Mouse (Mus musculus) urinary bladder, postnatal 36 days (tissue): ENCODE data around the gene Gm20388.
"Not testable (repeated sequence)": the region's sequence is repeated elsewhere in the genome, so short reads cannot be mapped to it uniquely, and the experiment has no call there.

ENCODE experiments used
- DNase-seq, 2 experiments: peaks; one replicate each; pipeline ENCODE4 v3.0.0; 2022; ENCODE audit warnings: low spot score in 2 of 2, mixed read lengths in 1 of 2

Gene Gm20388

DNA sequence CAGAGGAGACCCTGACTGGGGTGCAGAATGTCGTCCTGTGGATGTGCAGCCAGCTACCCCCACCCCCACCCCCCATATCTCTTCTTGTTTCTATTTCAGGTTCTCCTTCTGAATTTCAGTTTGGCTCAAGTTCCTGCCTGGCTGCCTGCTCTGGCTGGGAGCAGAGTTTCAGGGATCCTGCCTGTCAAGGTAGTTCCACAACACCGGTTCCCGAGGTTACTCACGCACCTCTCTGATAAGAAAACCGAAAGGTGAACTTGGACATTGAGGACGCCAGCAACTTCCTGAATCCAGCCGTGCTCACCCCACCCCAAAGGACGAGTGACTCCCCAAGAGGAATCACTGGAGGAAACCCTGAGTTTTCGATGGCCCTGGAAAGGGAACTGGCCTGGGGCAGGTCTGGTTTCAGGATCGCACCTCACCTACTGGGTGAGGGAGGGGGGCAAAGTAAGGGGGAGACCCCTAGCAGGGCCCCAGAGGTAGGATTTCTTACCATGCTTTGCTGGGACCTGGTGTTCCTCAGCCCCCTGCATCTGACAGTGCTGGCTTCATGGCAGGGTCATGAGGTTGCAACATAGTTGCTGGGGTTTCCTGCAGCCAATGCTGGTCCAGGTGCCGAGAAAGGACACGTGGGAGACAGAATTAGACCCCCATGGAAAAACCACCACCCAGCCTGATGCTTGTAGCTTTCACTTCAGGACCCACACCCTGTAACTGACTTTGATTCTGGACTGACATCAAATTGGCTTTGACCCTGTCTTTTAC lies 858.0 kb downstream of the Gm20388 start:
- no peak for DNase-seq

DNA sequence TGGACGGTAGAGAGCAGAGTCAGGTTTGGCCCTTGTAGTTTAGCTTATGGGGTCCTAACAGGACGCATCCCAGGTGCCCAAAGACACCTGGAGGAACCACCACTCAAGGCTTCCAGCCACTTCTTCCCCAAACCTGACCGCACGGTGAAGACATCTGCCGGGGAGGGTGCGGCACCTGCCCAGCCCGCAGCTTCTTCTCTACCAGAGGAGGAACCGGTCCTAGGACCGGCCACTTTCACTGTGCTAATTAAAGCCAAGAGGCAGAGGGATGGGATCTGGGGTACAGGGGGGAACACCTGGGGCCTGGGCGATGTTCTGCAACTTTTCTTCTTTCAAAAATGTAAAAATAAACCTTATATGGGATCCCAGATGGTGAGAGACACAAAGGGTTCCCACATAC lies 866.5 kb downstream of the Gm20388 start:
- no peak for DNase-seq

DNA sequence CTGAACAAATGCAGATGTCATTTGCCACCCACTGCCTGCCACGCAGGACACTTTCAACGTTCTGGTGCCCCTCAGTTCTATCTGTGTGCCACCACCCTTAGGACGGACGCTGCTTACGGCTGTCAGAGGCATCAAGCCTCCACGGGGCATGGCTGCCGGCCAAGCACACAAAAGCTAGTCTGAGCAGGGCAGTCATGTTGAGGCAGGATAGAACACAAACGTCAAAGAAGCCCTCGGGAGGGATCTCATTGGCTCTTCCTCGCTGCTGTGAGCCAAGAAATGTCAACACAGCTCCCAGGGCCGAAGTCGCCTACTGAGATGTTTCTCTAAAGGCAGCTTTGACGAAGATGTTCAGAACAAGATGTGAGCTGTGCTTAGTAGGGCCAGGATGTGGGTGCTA lies 867.1 kb downstream of the Gm20388 start:
- peak; percentile 52 to 65 for DNase-seq

DNA sequence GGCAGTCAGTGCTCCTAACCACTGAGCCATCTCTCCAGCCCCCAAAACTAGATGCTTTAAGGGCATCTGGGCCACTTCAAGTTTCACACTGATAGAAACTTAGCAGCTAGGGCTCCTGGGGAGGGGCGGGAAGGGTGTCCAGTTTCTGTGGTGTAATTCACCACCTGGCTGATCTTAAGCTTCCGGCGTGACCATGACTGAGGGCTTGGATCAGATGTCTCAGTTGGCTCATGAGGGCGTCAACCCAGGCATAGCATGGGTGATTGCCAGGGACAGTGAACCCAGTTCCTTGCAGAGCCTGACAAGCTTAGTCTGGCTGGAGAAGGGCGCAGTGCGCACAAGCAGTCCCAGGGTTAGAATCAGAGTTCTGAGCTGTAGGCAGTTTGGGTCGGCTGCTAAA lies 868.5 kb downstream of the Gm20388 start:
- no peak for DNase-seq

DNA sequence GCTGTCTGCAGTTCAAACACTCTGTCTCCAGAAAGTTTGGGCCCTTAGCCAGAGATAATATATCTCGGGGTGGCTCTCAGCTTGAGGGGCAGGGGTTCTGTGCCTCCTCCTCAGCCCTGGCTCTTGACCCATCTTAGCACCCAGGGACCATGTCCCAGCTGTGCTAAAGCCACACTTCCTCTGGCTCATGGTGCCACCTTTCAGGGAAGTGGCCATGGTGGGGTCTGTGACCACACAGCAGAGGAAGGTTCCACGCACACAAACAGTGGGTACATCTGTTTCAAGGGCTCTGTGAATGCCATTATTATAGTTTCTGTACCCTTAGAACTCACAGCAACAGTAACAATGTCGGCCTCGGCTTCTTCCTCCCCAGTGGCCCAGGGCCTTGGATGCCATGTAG lies 873.1 kb downstream of the Gm20388 start:
- DNase-seq = no peak

DNA sequence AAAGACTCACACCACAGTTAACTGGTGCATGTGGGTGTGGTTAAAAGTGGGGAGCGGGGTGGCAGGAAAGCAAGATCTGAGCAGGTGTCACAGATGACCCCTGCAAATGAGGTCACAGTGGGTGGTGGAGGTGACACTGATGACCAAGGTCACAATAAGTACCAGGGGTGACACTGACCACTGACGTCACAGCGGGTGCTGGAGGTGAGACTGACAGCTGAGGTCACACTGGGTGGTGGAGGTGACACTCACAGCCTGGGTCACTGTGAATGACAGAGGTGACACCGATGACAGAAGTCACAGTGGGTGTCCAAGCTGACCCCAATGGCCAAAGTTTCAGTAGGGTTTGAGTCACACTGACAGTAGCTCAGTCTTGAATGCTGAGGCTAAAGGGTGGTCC lies 876.1 kb downstream of the Gm20388 start:
- no peak for DNase-seq

DNA sequence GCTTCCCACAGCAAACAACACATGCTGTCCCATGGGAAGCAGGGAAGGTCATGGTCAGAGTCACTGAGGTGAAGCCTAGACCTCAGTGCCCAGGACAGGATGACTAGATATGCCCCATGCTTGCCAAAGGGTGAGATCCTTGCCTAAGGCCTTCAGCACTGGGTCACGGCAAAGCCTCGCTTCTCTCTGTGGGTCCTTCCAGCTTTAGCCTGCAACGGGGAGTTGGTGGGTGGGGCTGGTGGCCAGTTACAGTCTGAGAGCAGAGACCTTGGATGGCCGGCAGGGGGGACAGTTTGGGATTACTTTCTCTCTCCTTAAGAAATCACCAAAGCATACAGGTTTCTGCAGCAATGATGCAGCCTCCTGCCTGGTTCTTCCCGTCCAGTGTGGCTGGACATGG lies 877.0 kb downstream of the Gm20388 start:
- no peak for DNase-seq

DNA sequence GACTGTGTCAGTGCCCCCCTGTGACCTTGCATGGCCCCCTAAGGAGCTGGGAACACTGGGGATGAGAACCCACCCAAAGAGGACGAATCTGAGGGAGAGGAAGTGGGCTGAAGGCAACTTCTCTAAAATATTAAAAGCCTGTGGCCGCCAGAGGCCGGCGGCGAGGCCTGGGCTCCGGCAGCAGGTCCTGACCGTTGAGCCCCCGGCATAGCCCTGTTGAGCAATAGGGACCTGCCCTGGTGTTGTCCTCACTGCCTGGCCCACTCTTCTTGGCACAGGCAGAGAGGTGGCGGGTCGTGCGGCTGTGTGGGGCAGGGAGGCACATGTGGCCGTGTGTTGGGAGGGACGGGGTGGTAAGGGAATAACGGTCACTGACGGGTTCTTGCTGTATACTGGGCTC lies 882.1 kb downstream of the Gm20388 start:
- DNase-seq = no peak

DNA sequence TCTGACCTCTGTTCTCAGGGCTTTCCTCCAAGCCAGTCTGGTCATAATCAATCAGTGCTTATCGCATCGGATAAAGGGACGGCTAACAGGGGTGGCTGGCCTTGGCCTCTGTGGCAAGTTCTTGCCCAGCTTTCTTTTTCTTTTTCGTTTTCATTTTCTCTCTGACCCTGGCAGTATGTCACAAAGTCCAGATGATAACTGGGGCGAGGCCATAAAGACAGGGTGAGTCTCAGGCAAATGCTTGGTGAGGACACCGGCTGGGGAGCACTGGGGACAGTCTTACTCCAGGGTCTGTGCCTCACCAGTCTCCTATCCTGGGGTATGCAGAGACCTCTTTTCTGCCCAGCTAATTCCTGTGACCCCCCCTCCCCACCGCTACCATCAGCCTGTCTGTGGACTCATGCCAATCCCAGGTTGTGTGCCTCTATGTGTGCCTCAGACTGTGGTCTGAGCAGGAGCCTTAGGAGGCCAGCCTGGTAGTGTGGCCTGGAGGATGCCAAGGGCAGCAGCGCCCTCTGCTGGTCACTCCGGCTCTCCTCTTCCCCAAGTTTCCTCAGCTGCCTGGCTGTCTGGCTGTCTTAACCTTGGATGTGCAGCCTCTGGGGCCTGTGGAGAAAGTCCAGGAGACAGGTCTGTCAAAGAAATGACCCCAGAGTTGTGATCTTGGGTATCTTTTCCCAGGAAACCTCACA lies 885.4 kb downstream of the Gm20388 start:
- peak; percentile 66 to 80 for DNase-seq

DNA sequence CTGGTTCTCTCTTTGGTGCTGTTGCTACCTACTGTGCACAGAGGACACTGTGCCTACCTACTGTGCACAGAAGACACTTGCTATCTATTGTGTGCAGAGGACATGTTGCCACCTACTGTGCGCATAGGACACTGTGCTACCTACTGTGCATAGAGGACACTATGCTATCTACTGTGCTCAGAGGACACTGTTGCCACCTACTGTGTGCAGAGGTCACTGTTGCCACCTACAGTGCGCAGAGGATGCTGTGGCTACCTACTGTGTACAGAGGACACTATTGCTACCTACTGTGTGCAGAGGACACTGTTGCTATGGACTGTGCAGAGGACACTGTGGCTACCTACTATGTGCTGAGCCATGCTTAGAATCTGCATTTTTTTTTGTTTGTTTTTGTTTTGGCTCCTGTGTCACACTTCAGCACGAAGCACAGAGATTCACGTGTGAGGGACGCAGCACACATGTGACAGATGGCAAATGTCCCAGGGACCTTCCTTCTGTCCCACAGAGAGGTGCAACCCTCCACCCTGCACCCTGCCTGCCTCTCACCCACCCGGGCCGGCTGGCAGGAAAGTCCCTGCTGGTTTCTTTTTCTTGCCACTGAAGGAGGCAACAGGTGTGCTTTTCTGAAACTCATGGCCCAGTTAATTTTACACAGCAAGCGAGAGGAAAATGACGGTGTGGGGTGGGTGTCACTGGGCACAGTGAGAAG lies 886.5 kb downstream of the Gm20388 start:
- no peak for DNase-seq

DNA sequence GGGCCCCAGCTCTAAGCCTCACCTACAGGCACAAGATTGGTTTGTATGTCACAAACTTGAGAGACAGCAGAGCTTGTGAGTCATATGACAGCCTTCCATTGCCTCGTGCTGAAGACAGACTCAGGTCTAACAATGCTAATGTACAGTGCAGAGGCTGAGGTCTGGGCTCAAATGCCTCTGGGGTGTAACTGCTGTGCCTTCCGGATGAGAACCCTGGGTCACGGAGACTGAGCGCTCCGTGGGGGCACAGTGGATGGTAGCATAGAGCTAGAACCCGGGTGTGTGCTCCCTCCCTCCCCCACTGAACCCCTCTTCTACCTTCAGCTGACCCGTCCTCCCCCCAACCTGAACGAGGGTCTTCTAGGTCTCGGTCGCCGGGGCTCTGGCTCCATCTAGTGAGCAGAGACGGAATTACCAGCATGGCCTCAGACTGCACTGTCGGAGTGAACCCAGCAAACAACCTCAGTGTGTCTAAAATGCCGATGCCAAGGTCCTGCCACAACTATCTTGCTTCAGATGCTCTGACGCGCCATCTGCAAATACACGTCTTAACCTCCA lies 889.7 kb downstream of the Gm20388 start:
- peak; percentile 29 to 36 for DNase-seq

DNA sequence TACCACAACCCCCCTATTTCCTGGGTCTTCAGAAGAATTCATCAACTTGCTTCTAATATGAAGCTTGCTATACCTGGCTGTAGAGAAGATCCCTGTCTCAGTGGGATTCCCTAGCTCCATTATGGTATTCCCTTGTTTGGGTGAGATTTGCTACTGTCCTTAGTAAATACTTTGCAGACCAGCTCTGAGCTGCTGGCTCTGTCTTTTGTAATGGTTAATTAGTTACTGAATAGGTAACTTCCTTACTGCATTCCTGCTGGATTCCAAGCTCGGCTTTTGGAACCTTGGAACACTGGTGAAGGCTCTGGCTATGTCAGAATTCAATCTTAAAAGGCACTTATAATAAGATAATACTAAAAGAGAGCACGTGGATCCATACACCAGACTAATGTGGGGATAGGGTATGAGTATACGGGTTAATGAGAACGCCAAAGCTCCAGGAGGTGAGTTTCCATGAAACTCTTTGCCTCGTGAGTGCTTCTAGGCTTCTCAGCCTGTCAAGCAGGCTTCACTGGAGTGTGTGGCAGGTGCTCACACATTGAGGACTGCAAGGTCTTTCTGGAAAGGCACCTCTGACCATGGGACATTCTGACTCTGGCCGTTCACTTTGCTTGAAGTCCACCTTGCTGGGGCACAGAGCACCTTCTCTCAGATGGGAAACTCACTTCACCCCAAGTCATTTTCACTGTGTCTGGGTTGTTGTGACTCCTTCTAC lies 893.2 kb downstream of the Gm20388 start:
- not testable (repeated sequence) for DNase-seq

DNA sequence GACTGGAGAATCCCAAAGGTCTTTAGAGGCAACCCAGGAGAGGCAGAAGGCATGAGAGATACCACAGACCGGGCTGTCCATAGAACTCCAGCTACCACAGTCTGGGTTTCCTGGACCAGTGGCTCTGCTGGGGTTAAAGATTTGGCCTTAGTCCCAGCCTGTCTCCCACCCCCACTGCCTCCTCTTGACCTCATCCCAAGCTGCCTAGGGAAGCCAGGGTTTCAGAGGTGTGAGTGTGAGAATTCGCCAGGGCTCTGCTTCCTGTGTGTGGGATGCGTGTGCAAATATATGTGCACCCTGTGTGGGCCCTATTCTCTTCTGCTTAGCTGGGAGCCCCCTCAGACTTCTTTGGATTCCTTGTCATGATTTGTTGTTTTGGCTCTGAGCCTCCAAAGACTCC lies 894.1 kb downstream of the Gm20388 start:
- no peak for DNase-seq

DNA sequence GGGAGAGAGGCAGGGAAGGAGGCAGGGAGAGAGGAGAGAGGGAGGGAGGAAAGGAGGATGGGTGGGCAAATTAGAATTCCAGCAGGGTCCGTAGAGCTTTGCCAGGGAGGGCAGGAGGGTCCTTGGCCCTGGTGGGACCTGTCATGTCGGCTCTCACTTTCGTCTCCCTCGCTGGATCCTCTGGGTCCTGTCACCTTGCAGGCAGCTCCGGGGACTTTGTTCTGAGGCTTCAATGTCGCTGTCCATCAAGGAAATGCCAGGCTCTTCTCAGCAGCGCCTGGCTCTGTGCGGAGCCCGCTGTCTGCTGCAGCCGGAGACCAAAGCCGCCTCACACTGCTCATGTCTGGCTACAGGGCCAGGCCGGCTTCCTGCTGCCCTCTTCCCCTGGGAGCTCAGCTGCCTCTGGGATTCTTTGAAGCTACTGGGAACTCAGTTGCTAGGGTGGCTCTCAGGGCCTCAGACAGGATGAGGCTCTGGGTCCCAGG lies 896.2 kb downstream of the Gm20388 start:
- no peak for DNase-seq

DNA sequence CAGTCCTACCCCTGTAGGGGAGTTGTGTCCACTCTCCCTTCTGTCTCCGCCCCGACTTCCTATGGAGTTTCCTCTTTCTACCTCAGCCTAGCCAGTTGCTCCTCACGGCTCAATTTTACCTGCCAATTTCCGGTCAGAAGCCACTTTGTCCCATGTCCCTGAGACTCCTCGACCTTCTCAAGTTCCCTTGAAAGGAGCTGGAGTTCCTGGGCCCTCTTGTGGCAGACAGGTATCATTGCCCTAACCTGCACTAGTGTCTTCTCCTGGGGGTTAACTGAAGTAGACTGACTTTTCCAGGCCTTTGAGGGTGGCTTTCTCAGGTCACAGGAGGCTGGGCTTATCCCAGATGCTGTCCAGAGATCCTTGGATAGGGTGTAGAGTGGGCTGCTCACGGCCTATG lies 897.1 kb downstream of the Gm20388 start:
- no peak for DNase-seq

DNA sequence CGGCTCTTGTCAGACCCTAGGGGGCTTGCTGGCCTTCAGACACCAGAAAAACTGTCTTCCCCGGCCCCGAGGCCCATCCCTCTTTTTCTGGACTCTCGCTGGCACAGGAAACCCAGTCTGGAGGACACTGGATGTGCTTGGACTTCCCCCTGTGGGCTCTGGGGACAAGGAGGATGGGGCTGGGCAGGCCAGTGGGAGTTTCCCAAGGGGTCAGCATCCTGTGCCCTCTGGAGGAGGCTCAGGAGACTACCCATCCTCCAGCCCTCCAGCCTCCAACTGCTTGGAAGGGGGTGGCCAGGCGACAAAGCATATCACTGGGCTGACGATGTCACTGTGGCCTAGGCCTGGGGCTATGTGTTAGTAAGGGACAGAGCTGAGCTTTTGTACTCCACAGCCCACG lies 898.4 kb downstream of the Gm20388 start:
- DNase-seq = no peak

DNA sequence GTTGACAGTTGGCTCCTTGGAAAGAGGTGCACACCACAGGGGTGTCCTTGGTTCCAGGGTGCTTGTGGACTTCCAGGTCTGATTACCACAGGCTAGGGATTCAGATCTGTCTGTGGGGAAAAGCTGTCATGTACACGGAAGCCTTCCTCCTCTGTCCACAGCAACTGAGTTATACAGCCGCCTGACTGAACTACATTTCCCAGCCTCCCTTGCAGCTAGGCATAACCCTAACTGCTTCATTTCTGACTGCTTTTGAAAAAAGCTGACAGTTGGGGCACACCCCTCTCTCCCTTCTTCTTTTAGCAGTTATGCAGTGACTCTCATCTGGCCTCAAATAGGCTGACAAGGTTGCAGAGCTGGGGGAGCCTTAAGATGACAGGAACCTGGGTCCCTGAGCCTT lies 901.3 kb downstream of the Gm20388 start:
- DNase-seq = no peak

DNA sequence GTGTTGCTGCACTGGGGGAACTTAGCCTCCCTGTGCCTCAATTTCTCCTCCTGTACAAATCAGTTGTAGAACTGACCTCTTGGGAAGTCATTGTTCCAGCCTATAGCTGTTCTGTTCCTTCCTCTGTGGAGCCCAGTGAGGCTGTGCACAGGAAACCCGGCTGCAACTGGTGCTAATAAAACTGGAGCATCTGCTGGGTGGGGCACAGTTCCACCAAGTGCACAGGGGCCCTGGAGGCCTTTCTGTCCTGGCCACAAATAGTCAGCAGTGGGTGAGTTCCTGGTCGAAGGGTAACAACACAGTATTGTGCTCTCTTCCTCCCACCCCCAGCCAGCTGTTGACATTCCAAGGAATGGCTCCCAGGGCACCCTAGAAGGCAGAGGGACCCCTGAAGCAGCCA lies 902.4 kb downstream of the Gm20388 start:
- DNase-seq = no peak

DNA sequence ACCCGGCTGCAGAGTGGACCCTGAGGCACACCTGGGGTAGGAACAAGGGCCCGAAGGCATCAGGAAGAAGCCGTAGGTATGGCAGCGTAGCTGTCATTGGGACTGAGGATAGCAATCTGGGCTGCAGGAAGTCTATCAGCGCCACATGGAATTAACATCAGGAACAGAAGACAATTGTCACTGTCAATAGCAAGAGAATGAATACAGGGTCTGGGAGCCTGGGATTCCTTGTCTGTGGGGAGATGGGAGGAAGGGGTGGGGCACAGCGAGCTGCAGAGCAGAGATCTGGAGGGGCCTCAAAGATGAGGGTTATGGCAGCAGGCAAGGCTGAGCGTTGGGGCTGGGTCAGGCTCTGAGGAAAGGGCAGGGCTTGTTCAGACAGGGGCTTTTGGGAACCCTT lies 903.2 kb downstream of the Gm20388 start:
- no peak for DNase-seq

DNA sequence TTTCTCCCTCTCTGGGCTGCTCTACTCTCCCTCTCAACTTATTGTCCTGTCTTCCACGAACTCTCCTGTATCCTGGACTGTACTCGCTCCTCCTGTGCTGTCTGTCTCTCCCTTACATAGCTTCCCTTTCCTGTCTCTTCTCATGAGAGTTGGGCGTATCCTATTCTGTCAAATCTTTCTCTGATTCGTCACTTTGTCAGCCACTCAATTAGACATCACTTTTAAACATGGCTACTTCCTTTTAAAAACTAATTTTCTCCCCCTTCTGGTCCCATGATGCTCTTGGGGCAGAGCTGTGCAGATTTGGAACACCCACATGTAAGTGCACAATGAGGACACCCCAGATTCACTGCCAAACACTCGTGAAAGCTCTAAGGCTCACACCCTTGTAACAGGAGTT lies 905.7 kb downstream of the Gm20388 start:
- no peak for DNase-seq

DNA sequence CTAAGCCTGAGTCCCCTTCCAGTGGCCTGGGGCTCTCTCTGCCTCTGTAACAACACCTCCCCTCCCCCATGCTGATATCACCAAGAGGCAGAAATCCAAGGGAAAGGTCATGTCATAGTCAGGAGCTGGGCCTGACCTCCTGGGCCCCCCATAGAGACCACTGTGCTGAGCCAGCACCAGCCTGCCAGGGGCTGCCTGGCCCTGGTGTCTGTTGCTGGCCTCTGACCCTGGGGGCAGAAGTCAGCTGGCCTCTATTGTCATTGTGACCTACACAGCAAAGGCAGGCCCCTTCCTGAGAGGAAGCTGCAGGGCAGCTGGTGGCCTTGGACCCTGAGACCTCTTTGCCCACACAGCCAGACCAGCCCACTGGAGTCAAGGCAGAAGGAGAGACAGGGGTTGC lies 909.3 kb downstream of the Gm20388 start:
- no peak for DNase-seq
